Mouse (Mus musculus) limb, embryonic 14.5 days (tissue): ENCODE measurements around the gene Traf6. TPM values are rescaled to one million over a fixed set of nuclear protein-coding genes. Genes with fewer than 3 reads are reported as not detected.

Experiments
- ATAC-seq: fragments of 200-750 bp; cut with Nextera tagmentation; 2 replicates; pipeline ENCODE4 v1.8.0; 2017; ENCODE audit warnings: low read depth, moderate number of reproducible peaks, moderate TSS enrichment; ENCODE audit not compliant: low FRiP score
- DNase-seq: peaks from one replicate; pipeline ENCODE4 v3.0.0-alpha.2; 2015; ENCODE audit warnings: low spot score
- H3K27ac ChIP-seq: fragments of 300-500 bp; sonication (generic); replicated peaks from 2 replicates; pipeline ENCODE4 v1.5.1; 2014; ENCODE audit warnings: low read depth, mild to moderate bottlenecking, low read length, moderate library complexity, mixed read lengths
- H3K27me3 ChIP-seq: fragments of 300-500 bp; sonication (generic); 2 replicates; pipeline ENCODE4 v1.6.1; 2014; ENCODE audit warnings: low read length, mixed read lengths; ENCODE audit not compliant: control insufficient read depth, insufficient read depth
- H3K36me3 ChIP-seq: fragments of 300-500 bp; sonication (generic); 2 replicates; pipeline ENCODE4 v1.6.1; 2014; ENCODE audit warnings: mild to moderate bottlenecking, low read length, moderate library complexity, mixed read lengths; ENCODE audit not compliant: control insufficient read depth, insufficient read depth
- H3K4me1 ChIP-seq: fragments of 300-500 bp; sonication (generic); 2 replicates; pipeline ENCODE4 v1.6.1; 2014; ENCODE audit warnings: antibody characterized with exemption, low read length, mixed read lengths; ENCODE audit not compliant: control insufficient read depth, insufficient read depth
- H3K4me2 ChIP-seq: fragments of 300-500 bp; sonication (generic); replicated peaks from 2 replicates; pipeline ENCODE4 v1.6.1; 2014; ENCODE audit warnings: low read depth, mild to moderate bottlenecking, low read length, moderate library complexity; ENCODE audit not compliant: severe bottlenecking
- H3K4me3 ChIP-seq: fragments of 300-500 bp; sonication (generic); replicated peaks from 2 replicates; pipeline ENCODE4 v1.5.1; 2014; ENCODE audit warnings: low read length
- H3K9ac ChIP-seq: fragments of 300-500 bp; sonication (generic); 2 replicates; pipeline ENCODE4 v1.6.1; 2014; ENCODE audit warnings: mild to moderate bottlenecking, low read depth, low read length, moderate library complexity; ENCODE audit not compliant: severe bottlenecking
- H3K9me3 ChIP-seq: fragments of 300-500 bp; sonication (generic); 2 replicates; pipeline ENCODE4 v1.6.1; 2016; ENCODE audit warnings: low read length; ENCODE audit not compliant: control insufficient read depth
- POLR2A ChIP-seq: fragments of 200-500 bp; IDR thresholded peaks from 2 replicates; pipeline ENCODE4 v1.8.0; 2012; ENCODE audit warnings: inconsistent platforms, mild to moderate bottlenecking, moderate library complexity, borderline replicate concordance; ENCODE audit not compliant: insufficient read depth, insufficient read length; ENCODE audit errors: extremely low read depth
- WGBS: fragments of 180-500 bp; shearing (Covaris S2); extraction: QIAGEN DNeasy Blood & Tissue Kit; methylation state at CpG from one replicate; pipeline ENCODE4 v1.1.7; 2014; 5-methylcytosine and 5-hydroxymethylcytosine counted together
- polyA plus RNA-seq, 2 experiments: library from polyadenylated mRNA; depleted of rRNA in 1 of 2; stranded (reverse) in 1 of 2; unstranded in 1 of 2; fragments of >200 nt; fragmentation: Nextera tagmentation in 1 of 2; extraction: Ambion mirVana in 1 of 2; gene quantifications; 2 replicates each; pipeline versions ENCODE4 v1.2.1 to v1.2.3; 2012 to 2014

Traf6 gene
- polyA plus RNA-seq, 2 experiments, result 13.2 to 13.8 TPM

GRCm38 (mm10) chr2:101729472-101729871 lies 51.2 kb downstream of the Traf6 start:
- no peak for TF ChIP-seq POLR2A
- peaks cover 27% of the 10 kb centered on the region for H3K36me3 ChIP-seq
- WGBS, result 60% methylated on average over 1 of the region's 1 CpGs

GRCm38 (mm10) chr2:101730972-101731371 lies 52.7 kb downstream of the Traf6 start:
- H3K27ac ChIP-seq, result 0 out of 2 replicates have a peak overlapping the region, but pooled peaks have one; percentile 26

More at GRCm38 (mm10) chr2:101729472-101729871, 51.2 kb downstream of the Traf6 start:
- H3K4me1 ChIP-seq, result no peaks in the 10 kb centered on the region; the same call in 1 of the 2 replicates
- H3K4me3 ChIP-seq, result no peak overlapping the region
- H3K9me3 ChIP-seq, result no peaks in the 10 kb centered on the region
- no peak overlapping the region for H3K4me2 ChIP-seq
- no peak for DNase-seq
- ATAC-seq, result no peak
- H3K27ac ChIP-seq, result no peak overlapping the region
- no peaks in the 10 kb centered on the region for H3K27me3 ChIP-seq
- H3K9ac ChIP-seq, result no peak overlapping the region

GRCm38 (mm10) chr2:101732777-101733210 lies 54.6 kb downstream of the Traf6 start:
- H3K27me3 ChIP-seq, result no peaks in the 10 kb centered on the region
- no peaks in the 10 kb centered on the region; the same call in 1 of the 2 replicates for H3K4me1 ChIP-seq
- ATAC-seq (no peak), DNase-seq (no peak)
- H3K36me3 ChIP-seq, result peaks cover 26% of the 10 kb centered on the region
- H3K4me2 ChIP-seq, result no peak overlapping the region
- H3K9me3 ChIP-seq, result no peaks in the 10 kb centered on the region
- TF ChIP-seq POLR2A, result no peak
- H3K4me3 ChIP-seq, result no peak overlapping the region
- 84% methylated on average over 10 of the region's 10 CpGs for WGBS
- H3K27ac ChIP-seq, result no peak overlapping the region
- H3K9ac ChIP-seq, result no peak overlapping the region

More at GRCm38 (mm10) chr2:101730972-101731371, 52.7 kb downstream of the Traf6 start:
- ATAC-seq (no peak), DNase-seq (no peak)
- Histone ChIP-seq H3K4me3 (no peak overlapping the region), H3K27me3 (no peaks in the 10 kb centered on the region), H3K9ac (no peak overlapping the region), H3K36me3 (peaks cover 27% of the 10 kb centered on the region), H3K4me1 (no peaks in the 10 kb centered on the region; the same call in 1 of the 2 replicates), H3K4me2 (no peak overlapping the region), H3K9me3 (no peaks in the 10 kb centered on the region)
- TF ChIP-seq POLR2A, result no peak

- no peak overlapping the region for H3K9ac ChIP-seq
- no peak for TF ChIP-seq POLR2A
- no peak overlapping the region for H3K4me2 ChIP-seq
- DNase-seq (no peak), ATAC-seq (no peak)
- no peak overlapping the region for H3K27ac ChIP-seq
- no peak overlapping the region for H3K4me3 ChIP-seq
- 64% methylated on average over 3 of the region's 3 CpGs for WGBS
- H3K9me3 ChIP-seq, result no peaks in the 10 kb centered on the region
- no peaks in the 10 kb centered on the region for H3K27me3 ChIP-seq
- H3K36me3 ChIP-seq, result peaks cover 19% of the 10 kb centered on the region; the same call in 1 of the 2 replicates
- no peaks in the 10 kb centered on the region; the same call in 1 of the 2 replicates for H3K4me1 ChIP-seq
Measured at GRCm38 (mm10) chr2:101733564-101733963, 55.3 kb downstream of the Traf6 start.

GRCm38 (mm10) chr2:101739914-101740313 lies 61.7 kb downstream of the Traf6 start:
- H3K9me3 ChIP-seq, result no peaks in the 10 kb centered on the region
- H3K36me3 ChIP-seq, result peaks cover 6% of the 10 kb centered on the region; the same call in 1 of the 2 replicates
- no peak for TF ChIP-seq POLR2A
- no peak overlapping the region for H3K4me3 ChIP-seq
- no peak overlapping the region for H3K9ac ChIP-seq
- no peak overlapping the region for H3K27ac ChIP-seq
- no peak overlapping the region for H3K4me2 ChIP-seq
- ATAC-seq (no peak), DNase-seq (no peak)
- H3K27me3 ChIP-seq, result no peaks in the 10 kb centered on the region
- peaks cover 5% of the 10 kb centered on the region; the same call in 1 of the 2 replicates for H3K4me1 ChIP-seq
- 57% methylated on average over 5 of the region's 5 CpGs for WGBS
